In the genomic region with DNA sequence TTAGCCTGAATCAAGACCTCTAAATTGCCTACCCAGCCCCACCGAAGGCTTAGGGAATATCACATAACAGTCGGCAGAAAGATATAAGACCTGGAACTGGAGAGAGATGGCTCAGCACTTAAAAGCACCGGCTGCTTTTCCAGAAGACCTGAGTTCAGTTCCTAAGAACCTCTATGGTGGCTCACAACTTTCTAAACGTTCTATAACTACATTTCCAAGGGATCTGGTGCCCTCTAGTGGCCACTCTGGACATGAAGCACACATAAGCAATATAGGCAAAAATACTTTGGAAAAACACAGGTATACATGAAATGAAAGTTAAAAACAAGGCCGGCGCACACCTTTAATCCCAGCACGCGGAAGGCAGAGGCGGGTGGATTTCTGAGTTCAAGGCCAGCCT, we compare ENCODE assay signal across 8 mouse cellular contexts. TPM values are rescaled to one million over a fixed set of nuclear protein-coding genes. Genes with fewer than 3 reads are reported as not detected.
DNase-seq lines count a peak whose midpoint lies in the region; ATAC-seq lines count a peak whose summit lies in the region.

No protein-coding gene starts in this region.

- no peak for ATAC-seq in lung, embryonic 15.5 days (ENCODE audit: borderline replicate concordance, extremely low read depth, low FRiP score, low TSS enrichment)

- 11% methylated on average over 9 of the region's 9 CpGs for WGBS in lung, embryonic 15.5 days

- peak; percentile 82 for DNase-seq in R1 (ENCODE audit: low read depth, low spot score)
- peak; percentile 57 for DNase-seq in cerebellum, adult 9-10 months
- peak; percentile 89 for DNase-seq in forelimb bud, embryonic 11.5 days (ENCODE audit: low read depth, low spot score)
- DNase-seq in heart, postnatal 4 days: peak; percentile 81
- DNase-seq in layer of hippocampus, adult 9-10 months (ENCODE audit: low spot score): peak; percentile 77
- DNase-seq in retina, embryonic 14.5 days (ENCODE audit: low spot score): peak; percentile 96
- DNase-seq in thymus, postnatal 36 days: peak; percentile 58 to 69

- no peaks in the 10 kb centered on the region for H3K36me3 ChIP-seq in lung, embryonic 15.5 days

- peak overlapping the region; percentile 29 for H3K4me3 ChIP-seq in lung, embryonic 15.5 days

- H3K27ac ChIP-seq in lung, embryonic 15.5 days: no peak overlapping the region

- no peaks in the 10 kb centered on the region for H3K4me1 ChIP-seq in lung, embryonic 15.5 days

- H3K9me3 ChIP-seq in lung, embryonic 15.5 days: no peaks in the 10 kb centered on the region

- peak overlapping the region; percentile 45 for H3K4me2 ChIP-seq in lung, embryonic 15.5 days

- H3K9ac ChIP-seq in lung, embryonic 15.5 days: no peak overlapping the region

- H3K27me3 ChIP-seq in lung, embryonic 15.5 days: no peaks in the 10 kb centered on the region

RNA-seq across cellular contexts. Expression of a gene that starts 5.9 kb away (rescaled TPM):
- total RNA-seq in heart, postnatal 4 days (2021): under 1 TPM; 0.48 to 0.74 TPM
- 1.6 and 2.2 TPM in 2 replicates for polyA plus RNA-seq in lung, embryonic 15.5 days (2015; fragmentation: Nextera tagmentation; extraction: Ambion mirVana)

RNA-seq across cellular contexts. Expression of a gene that starts 48.1 kb away (rescaled TPM):
- 10 to 100 TPM; 33.2 to 34.3 TPM for total RNA-seq in heart, postnatal 4 days (2021)
- polyA plus RNA-seq in lung, embryonic 15.5 days (2015; fragmentation: Nextera tagmentation; extraction: Ambion mirVana): 33.5 and 34.2 TPM in 2 replicates
